Mouse (Mus musculus) inflammation-experienced regulatory T-cells, adult 6 months (primary cell): ENCODE measurements around the gene Ckmt2. TPM values are rescaled to one million over a fixed set of nuclear protein-coding genes. Genes with fewer than 3 reads are reported as not detected.

Experiments used
- ATAC-seq: one replicate; pipeline ENCODE4 v1.8.0; 2017
- polyA plus RNA-seq, 3 experiments: library from polyadenylated mRNA; unstranded; fragments of 100-300 nt; shearing (Covaris generic); gene quantifications; one replicate each; pipeline ENCODE4 v1.2.1; 2017

Gene Ckmt2
- polyA plus RNA-seq, 3 experiments from 2014 or later: not detected

GRCm38 (mm10) chr13:91868577-91868976 lies 8.1 kb downstream of the Ckmt2 start:
- no peak for ATAC-seq

GRCm38 (mm10) chr13:91858835-91859234 lies 17.9 kb downstream of the Ckmt2 start:
- ATAC-seq: peak; percentile 50

GRCm38 (mm10) chr13:91857427-91857826 lies 19.3 kb downstream of the Ckmt2 start:
- ATAC-seq: no peak

GRCm38 (mm10) chr13:91854412-91854811 lies 22.3 kb downstream of the Ckmt2 start:
- ATAC-seq: no peak

GRCm38 (mm10) chr13:91827876-91828275 lies 48.8 kb downstream of the Ckmt2 start:
- peak; percentile 87 for ATAC-seq

- ATAC-seq: no peak
Measured at GRCm38 (mm10) chr13:91826066-91826465, 50.6 kb downstream of the Ckmt2 start.

- no peak for ATAC-seq
Measured at GRCm38 (mm10) chr13:91824845-91825550, 51.7 kb downstream of the Ckmt2 start.

- ATAC-seq: no peak
Measured at GRCm38 (mm10) chr13:91823735-91824134, 53.0 kb downstream of the Ckmt2 start.

GRCm38 (mm10) chr13:91814670-91815069 lies 62.0 kb downstream of the Ckmt2 start:
- ATAC-seq: peak; percentile 94

GRCm38 (mm10) chr13:91809476-91809875 lies 67.2 kb downstream of the Ckmt2 start:
- peak; percentile 10 for ATAC-seq

GRCm38 (mm10) chr13:91807874-91808575 lies 68.7 kb downstream of the Ckmt2 start:
- ATAC-seq: peak; percentile 22

- ATAC-seq: peak; percentile 94
Measured at GRCm38 (mm10) chr13:91807155-91807839, 69.4 kb downstream of the Ckmt2 start, which contains the start of gene Zcchc9. Zcchc9 (minus strand) TSS chr13:91807705.

Other genes starting within 250 kb of the Ckmt2 start
- gene Acot12, start 135.4 kb downstream of the Ckmt2 start, polyA plus RNA-seq: not detected
- 10 to 100 TPM; 49.3 to 53.4 (median 51.0) TPM for gene Zcchc9, start 69.2 kb downstream of the Ckmt2 start, polyA plus RNA-seq